Mouse (Mus musculus) liver, embryonic 16.5 days (tissue): ENCODE measurements around the gene Rubcnl. TPM values are rescaled to one million over a fixed set of nuclear protein-coding genes. Genes with fewer than 3 reads are reported as not detected.

Experiments
- ATAC-seq: fragments of 200-750 bp; cut with Nextera tagmentation; 2 replicates; pipeline ENCODE4 v1.8.0; 2017; ENCODE audit warnings: low read depth, mild to moderate bottlenecking, moderate number of reproducible peaks, moderate library complexity
- H3K27ac ChIP-seq: fragments of 300-500 bp; sonication (generic); 2 replicates; pipeline ENCODE4 v1.5.1; 2014; ENCODE audit warnings: mild to moderate bottlenecking, low read length
- H3K27me3 ChIP-seq: fragments of 300-500 bp; sonication (generic); 2 replicates; pipeline ENCODE4 v1.6.1; 2014; ENCODE audit warnings: low read depth, low read length, mixed read lengths; ENCODE audit not compliant: control insufficient read depth, insufficient read depth
- H3K36me3 ChIP-seq: fragments of 300-500 bp; sonication (generic); 2 replicates; pipeline ENCODE4 v1.6.1; 2014; ENCODE audit warnings: mild to moderate bottlenecking; ENCODE audit not compliant: control insufficient read depth, insufficient read depth
- H3K4me1 ChIP-seq: fragments of 300-500 bp; sonication (generic); 2 replicates; pipeline ENCODE4 v1.6.1; 2014; ENCODE audit warnings: low read depth, low read length, mixed read lengths; ENCODE audit not compliant: control insufficient read depth
- H3K4me2 ChIP-seq: fragments of 300-500 bp; sonication (generic); 2 replicates; pipeline ENCODE4 v1.6.1; 2014; ENCODE audit warnings: low read depth, low read length, mixed read lengths
- H3K4me3 ChIP-seq: fragments of 300-500 bp; sonication (generic); 2 replicates; pipeline ENCODE4 v1.5.1; 2014; ENCODE audit warnings: low read depth, mild to moderate bottlenecking, low read length
- H3K9ac ChIP-seq: fragments of 300-500 bp; sonication (generic); 2 replicates; pipeline ENCODE4 v1.6.1; 2014; ENCODE audit warnings: low read depth, low read length
- H3K9me3 ChIP-seq: fragments of 300-500 bp; sonication (generic); replicated peaks from 2 replicates; pipeline ENCODE4 v1.6.1; 2016; ENCODE audit warnings: low read length; ENCODE audit not compliant: control insufficient read depth
- WGBS: fragments of 180-500 bp; shearing (Covaris S2); extraction: QIAGEN DNeasy Blood & Tissue Kit; methylation state at CpG from one replicate; pipeline ENCODE4 v1.1.7; 2014; ENCODE audit not compliant: insufficient replicate concordance; 5-methylcytosine and 5-hydroxymethylcytosine counted together
- polyA plus RNA-seq: library from polyadenylated mRNA; unstranded; fragments of >200 nt; fragmentation: Nextera tagmentation; extraction: Ambion mirVana; gene quantifications from 2 replicates; pipeline ENCODE4 v1.2.1, GENCODE M21; 2015

Gene Rubcnl
- polyA plus RNA-seq, 1 experiment from 2014 or later, result 0.33 TPM

DNA sequence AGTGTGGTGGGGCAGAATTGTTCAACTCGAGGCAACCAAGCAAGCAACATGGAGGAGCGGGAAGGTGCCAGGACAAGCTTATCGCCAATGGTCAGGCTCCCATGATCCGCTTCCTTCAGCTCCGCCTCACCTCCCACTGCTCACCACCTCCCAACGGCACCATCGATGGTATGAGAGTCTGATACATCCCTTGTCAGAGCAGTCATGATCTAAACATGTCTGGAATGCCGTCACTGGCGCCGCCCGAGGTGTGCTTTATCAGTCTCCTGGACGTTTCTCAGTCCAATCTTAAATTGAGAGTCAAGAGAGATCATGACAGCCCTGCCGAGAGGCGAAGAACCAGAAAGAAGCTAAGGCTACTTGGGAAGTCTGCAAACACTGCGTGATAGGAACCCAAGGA lies 55.3 kb downstream of the Rubcnl start:
- no peak overlapping the region for H3K4me2 ChIP-seq
- no peak overlapping the region for H3K4me3 ChIP-seq
- H3K27me3 ChIP-seq, result no peaks in the 10 kb centered on the region
- no peaks in the 10 kb centered on the region for H3K9me3 ChIP-seq
- no peak for ATAC-seq
- no peaks in the 10 kb centered on the region for H3K36me3 ChIP-seq
- 67% methylated on average over 15 of the region's 15 CpGs for WGBS
- no peaks in the 10 kb centered on the region for H3K4me1 ChIP-seq
- H3K27ac ChIP-seq, result no peak overlapping the region
- H3K9ac ChIP-seq, result no peak overlapping the region

DNA sequence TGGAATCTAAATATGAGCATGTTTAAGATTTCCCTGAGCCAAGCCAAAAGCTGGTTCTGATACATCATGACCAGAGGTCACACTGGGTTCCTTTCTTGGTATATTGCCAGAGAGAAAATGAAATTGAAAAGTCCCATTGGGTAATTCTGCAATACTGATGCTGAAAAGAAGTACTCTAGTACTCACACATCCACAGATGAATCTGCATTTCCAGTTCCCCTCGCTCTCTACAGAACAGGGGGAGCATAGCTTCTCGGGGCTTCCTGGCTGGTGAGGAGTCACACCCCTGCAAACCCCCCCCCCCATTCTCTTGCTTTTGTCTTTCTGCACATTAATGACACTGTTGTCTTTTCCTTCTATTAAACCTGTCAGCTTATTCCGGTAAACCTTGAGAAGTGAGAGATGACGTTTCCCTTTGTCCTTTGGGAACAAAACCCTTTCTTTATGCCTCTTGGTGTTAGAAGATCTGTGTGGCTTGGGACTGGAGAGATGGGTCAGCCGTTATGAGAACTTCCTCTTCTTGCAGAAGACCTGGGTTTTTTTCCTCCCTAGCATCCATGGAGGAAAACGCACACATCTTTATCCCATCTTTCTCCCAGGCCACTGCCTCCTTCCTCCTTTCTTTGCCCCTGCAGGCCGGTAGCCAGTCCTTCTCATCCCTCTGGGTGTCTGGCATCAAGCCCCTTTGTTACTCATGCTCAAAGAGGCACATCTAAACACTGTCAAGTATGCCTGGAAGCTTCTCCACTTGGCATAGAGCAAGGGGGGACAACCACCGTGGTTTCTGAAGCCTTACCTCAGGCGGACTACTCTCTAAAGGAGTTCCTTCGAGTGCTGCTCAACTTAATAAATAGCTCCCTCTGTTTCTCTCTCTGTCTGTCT lies 59.7 kb downstream of the Rubcnl start:
- ATAC-seq, result no peak
- Histone ChIP-seq H3K36me3 (no peaks in the 10 kb centered on the region), H3K27ac (no peak overlapping the region), H3K4me1 (no peaks in the 10 kb centered on the region), H3K4me2 (no peak overlapping the region), H3K27me3 (no peaks in the 10 kb centered on the region), H3K4me3 (no peak overlapping the region), H3K9me3 (no peaks in the 10 kb centered on the region), H3K9ac (no peak overlapping the region)
- 42% methylated on average over 10 of the region's 10 CpGs for WGBS

DNA sequence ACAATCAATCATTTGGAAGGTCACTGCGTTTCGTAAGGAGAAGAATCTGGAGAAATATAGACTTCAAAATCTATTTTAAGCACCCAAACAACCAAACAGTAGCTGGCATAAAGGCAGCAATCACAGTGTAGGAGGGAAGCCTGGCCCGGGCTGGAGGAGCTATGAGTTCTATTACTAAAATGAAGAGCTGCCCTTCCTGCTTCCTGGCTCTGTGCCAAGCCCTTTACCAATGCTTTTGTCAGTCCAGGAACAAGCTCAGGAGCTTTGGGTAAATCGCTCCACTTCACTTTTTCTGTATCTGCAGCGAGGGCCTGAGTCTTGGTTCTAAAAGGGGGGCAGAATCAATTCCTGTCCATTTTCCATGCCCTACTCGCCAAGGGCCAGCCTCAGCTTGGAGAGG lies 62.1 kb downstream of the Rubcnl start:
- no peak overlapping the region for H3K27ac ChIP-seq
- no peaks in the 10 kb centered on the region for H3K9me3 ChIP-seq
- H3K27me3 ChIP-seq, result no peaks in the 10 kb centered on the region
- WGBS, result 56% methylated on average over 6 of the region's 6 CpGs
- no peak for ATAC-seq
- no peak overlapping the region for H3K4me2 ChIP-seq
- H3K4me3 ChIP-seq, result no peak overlapping the region
- no peaks in the 10 kb centered on the region for H3K4me1 ChIP-seq
- H3K36me3 ChIP-seq, result no peaks in the 10 kb centered on the region
- no peak overlapping the region for H3K9ac ChIP-seq

Other genes with a start within 250 kb of the Rubcnl start
- 4.1 and 4.5 TPM in 2 replicates for gene Lrch1, start 68.2 kb upstream of the Rubcnl start, polyA plus RNA-seq
- 0.05 TPM in 1 of 2 replicates, not detected in the other for gene Lrrc63, start 114.9 kb downstream of the Rubcnl start, polyA plus RNA-seq
- 43.0 and 43.1 TPM in 2 replicates for gene Lcp1, start 115.1 kb downstream of the Rubcnl start, polyA plus RNA-seq
- 185 and 198 TPM in 2 replicates for gene Cpb2, start 226.3 kb downstream of the Rubcnl start, polyA plus RNA-seq